Mouse (Mus musculus) brain, adult 2 months (tissue): ENCODE data around the gene Gm21903.
"Not testable (repeated sequence)": the region's sequence is repeated elsewhere in the genome, so short reads cannot be mapped to it uniquely, and the experiment has no call there.

Source experiments
- DNase-seq: peaks from one replicate; pipeline ENCODE4 v3.0.0; 2011; ENCODE audit warnings: low read depth, low spot score

Gm21903 gene

DNA sequence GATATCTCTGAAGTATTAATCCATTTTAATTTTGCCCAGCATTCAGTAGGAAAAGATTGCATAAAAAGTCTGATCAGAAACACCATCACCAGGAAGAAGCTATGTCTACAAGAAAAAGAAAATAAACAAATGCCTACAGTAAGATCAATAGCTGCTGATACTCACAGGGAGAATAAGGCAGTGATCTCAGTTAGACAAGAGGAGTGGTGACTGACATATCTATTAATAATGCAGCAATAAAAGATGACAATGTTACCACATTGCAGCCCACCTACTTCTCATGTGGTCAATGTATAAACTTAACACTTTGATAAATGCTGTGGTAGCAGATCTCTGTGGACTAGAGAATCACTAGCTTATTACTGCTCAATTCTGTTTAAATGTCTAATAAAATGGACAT is at the start of gene Gm21903:
Gene Gm21903 (minus strand): TSS at position 101 of the 400 bp plus-strand sequence.
- DNase-seq: no peak

DNA sequence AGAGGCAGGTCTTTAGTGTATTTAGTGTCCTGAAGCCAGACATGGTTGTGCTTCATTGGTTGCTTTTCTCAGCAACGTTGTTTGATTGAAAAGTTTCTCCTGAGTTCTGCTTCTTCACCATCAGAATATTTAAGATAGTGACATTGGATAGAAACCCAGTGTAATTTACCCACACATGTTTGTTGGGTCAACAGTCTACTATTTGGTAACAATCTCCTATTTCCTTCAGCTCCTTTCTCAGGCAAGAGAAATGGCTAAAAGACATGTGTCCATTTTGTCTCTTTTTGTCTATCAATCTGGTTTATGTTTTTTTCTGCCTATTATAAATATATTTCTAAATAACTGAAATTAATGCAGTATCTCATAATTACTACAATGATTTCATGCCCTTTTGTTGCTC is 33.8 kb upstream of the Gm21903 start, which contains the start of gene Esp23:
Gene Esp23 (minus strand): TSS at position 101 of the 400 bp plus-strand sequence.
- DNase-seq: no peak

DNA sequence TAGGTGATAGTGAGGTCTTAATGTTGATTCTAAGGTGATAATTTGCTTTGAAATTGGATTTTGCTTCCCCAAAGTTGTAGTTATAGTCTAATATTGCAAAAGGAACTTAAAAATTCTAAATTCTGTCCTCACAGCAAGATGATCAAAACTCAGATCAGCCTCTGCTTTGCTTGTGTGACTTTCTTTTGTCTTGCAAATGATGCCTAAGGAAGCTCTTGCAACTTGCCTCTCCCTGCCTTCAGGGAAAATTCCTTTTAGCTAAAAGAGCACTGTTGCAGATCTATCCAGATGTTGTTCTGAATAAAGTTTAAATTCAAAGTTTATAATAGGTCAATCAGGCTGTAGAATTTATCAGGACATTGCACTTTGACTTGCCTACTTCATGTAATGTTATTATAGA is 20.5 kb upstream of the Gm21903 start:
- no peak for DNase-seq

DNA sequence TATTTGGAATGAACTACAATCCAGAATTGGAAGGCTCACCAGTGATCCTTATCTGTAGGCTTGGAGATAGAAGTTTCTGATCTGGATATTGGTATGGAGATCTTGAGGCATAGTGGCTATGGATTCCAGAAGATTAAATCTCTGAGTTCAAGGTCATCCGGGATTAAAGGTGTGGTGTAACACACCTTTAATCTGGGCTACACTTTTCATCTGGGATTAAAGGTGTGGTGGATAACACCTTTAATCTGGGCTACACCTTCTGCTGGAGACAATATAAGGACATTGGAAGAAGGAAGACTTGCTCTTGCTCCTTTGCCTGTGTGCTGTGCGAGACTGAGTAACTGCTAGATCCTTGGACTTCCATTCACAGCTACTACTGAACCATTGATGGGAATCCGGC is 6.7 kb downstream of the Gm21903 start, which contains the start of gene Esp24:
Gene Esp24 (plus strand): TSS at position 301 of the 400 bp plus-strand sequence.
- DNase-seq: not testable (repeated sequence)

DNA sequence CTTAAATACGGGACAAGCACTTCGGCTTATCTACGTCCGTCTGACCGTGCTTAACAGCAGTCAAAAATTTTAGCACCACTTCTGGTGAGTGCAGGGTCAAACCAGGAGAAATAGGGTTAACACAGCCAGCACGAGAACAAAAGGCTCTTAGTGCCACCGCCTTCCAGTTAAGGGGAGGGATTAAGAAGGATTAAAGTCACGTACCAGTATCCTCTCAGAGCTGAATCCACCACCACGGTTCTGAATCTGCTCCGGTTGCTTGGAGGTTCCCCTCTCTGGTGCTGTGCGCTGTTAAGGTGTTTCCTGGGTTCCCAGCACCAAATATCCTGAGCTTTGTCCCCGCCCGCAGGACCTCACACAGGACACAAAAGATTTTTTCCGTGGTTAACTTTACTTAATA is 26.0 kb downstream of the Gm21903 start:
- DNase-seq: no peak

DNA sequence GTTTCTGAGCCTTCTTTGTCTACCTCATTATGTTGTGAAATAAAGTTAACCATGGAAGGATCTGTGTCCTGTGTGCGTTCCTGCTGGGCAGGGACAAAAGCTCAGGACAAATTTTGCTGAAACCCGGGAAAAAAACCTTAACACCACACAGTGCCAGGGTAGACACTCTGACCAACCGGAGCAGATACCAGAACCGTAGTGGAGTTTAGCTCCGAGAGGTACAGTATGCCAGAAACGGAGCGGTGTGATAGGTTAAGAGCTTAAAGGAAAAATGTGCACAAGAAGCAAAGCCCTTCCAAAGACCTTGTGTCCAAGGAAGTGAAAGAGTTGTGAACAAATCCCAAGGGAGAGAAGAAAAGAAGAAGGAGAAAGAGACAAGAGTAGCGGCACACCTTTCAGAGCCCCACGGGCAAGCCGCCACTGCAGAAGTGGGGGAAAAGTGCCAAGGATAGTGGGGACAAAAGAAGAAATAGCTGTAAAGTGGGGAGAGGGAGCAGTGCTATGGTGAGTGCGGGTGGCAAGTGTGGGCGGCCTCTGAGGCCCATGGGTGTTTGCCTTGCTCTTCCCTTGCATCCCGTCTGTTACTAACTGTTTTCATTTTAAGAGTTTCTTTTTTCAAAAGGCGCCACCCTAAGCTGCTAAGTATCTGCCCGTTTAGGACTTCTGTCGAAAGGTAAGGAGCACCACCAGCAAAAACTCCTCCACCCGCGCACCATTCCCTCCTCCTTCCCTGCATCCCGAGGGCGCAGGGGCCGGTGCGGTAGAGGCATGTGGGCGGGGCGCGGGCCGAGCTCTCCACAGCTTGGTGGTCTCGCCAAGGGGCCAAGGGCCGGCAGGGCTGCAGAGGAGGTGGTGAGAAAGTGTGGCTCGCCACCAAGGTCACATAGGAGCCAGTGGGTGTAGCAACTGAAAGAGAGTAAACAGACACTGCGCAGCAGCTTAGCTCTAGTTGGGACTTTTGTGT is 32.2 kb downstream of the Gm21903 start:
- no peak for DNase-seq

DNA sequence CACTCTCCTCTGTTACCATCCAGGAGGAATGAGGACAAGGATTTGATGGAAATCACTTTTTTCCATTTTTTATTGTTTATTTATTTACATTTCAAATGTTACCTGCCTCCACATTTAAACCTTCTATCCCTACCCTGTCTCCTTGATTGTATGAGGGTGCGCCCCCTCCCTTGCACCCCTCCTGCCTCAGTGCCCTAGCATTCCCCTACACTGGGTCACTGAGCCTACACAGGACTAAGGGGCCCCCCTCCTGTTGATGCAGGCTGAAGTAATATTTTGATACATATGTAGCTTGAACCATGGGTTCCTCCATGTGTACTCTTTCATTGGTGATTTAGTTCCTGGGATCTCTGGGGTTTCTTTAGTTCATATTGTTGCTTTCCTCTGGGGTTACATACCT is 33.3 kb downstream of the Gm21903 start:
- no peak for DNase-seq
